Mouse (Mus musculus): ENCODE results near the gene Gls2.
"Not testable (repeated sequence)": the region's sequence is repeated elsewhere in the genome, so short reads cannot be mapped to it uniquely, and the experiment has no call there.

Gene Gls2

GRCm38 (mm10) chr10:128194024-128194550, at the start of gene Gls2:
Gls2 (plus strand) TSS chr10:128194457.
- peak; percentile 99 for DNase-seq (ENCODE audit: low spot score)

GRCm38 (mm10) chr10:128144961-128145360, 49.3 kb upstream of the Gls2 start:
- no peak for DNase-seq (ENCODE audit: low spot score)

- no peak for DNase-seq (ENCODE audit: low spot score)
Measured at GRCm38 (mm10) chr10:128148789-128149365, 45.4 kb upstream of the Gls2 start.

- peak; percentile 80 for DNase-seq (ENCODE audit: low spot score)
Measured at GRCm38 (mm10) chr10:128149592-128149991, 44.7 kb upstream of the Gls2 start.

- no peak for DNase-seq (ENCODE audit: low spot score)
Measured at GRCm38 (mm10) chr10:128150941-128151340, 43.3 kb upstream of the Gls2 start.

- DNase-seq (ENCODE audit: low spot score): no peak
Measured at GRCm38 (mm10) chr10:128153978-128154377, 40.3 kb upstream of the Gls2 start.

- DNase-seq (ENCODE audit: low spot score): not testable (repeated sequence)
Measured at GRCm38 (mm10) chr10:128165726-128166125, 28.5 kb upstream of the Gls2 start.

GRCm38 (mm10) chr10:128167091-128167490, 27.2 kb upstream of the Gls2 start:
- DNase-seq (ENCODE audit: low spot score): no peak

- not testable (repeated sequence) for DNase-seq (ENCODE audit: low spot score)
Measured at GRCm38 (mm10) chr10:128171348-128171747, 22.9 kb upstream of the Gls2 start.

GRCm38 (mm10) chr10:128175302-128175701, 19.0 kb upstream of the Gls2 start:
- DNase-seq (ENCODE audit: low spot score): no peak

- DNase-seq (ENCODE audit: low spot score): peak; percentile 88
Measured at GRCm38 (mm10) chr10:128175996-128176755, 18.1 kb upstream of the Gls2 start.

- DNase-seq (ENCODE audit: low spot score): no peak
Measured at GRCm38 (mm10) chr10:128177316-128177715, 16.9 kb upstream of the Gls2 start.

GRCm38 (mm10) chr10:128179989-128180388, 14.3 kb upstream of the Gls2 start, which contains the start of gene Rbms2:
Rbms2 (minus strand) TSS chr10:128180297.
- peak; percentile 19 for DNase-seq (ENCODE audit: low spot score)

GRCm38 (mm10) chr10:128184296-128184695, 10.0 kb upstream of the Gls2 start:
- no peak for DNase-seq (ENCODE audit: low spot score)

- no peak for DNase-seq (ENCODE audit: low spot score)
Measured at GRCm38 (mm10) chr10:128185277-128185940, 8.8 kb upstream of the Gls2 start.

- DNase-seq (ENCODE audit: low spot score): peak; percentile 82
Measured at GRCm38 (mm10) chr10:128185959-128186358, 8.3 kb upstream of the Gls2 start.

GRCm38 (mm10) chr10:128187181-128187605, 7.1 kb upstream of the Gls2 start:
- DNase-seq (ENCODE audit: low spot score): no peak

GRCm38 (mm10) chr10:128188242-128188877, 5.9 kb upstream of the Gls2 start:
- no peak for DNase-seq (ENCODE audit: low spot score)

- DNase-seq (ENCODE audit: low spot score): no peak
Measured at GRCm38 (mm10) chr10:128191472-128191871, 2.8 kb upstream of the Gls2 start.

GRCm38 (mm10) chr10:128192030-128192766, 2.1 kb upstream of the Gls2 start:
- DNase-seq (ENCODE audit: low spot score): not testable (repeated sequence)

GRCm38 (mm10) chr10:128193113-128193512, 1.1 kb upstream of the Gls2 start:
- no peak for DNase-seq (ENCODE audit: low spot score)

All from yolk sac, embryonic 10.5 days (tissue).